Mouse (Mus musculus) midbrain, embryonic 12.5 days (tissue): ENCODE data around the gene Kcnb1. TPM values are rescaled to one million over a fixed set of nuclear protein-coding genes. Genes with fewer than 3 reads are reported as not detected.

Experiments used
- ATAC-seq: fragments of 200-750 bp; cut with Nextera tagmentation; 2 replicates; pipeline ENCODE4 v1.8.0; 2017; ENCODE audit warnings: low read depth, moderate TSS enrichment, moderate library complexity; ENCODE audit not compliant: low FRiP score
- H3K27ac ChIP-seq: fragments of 300-500 bp; sonication (generic); replicated peaks from 2 replicates; pipeline ENCODE4 v1.5.1; 2016; ENCODE audit warnings: mild to moderate bottlenecking
- H3K27me3 ChIP-seq: fragments of 300-500 bp; sonication (generic); 2 replicates; pipeline ENCODE4 v1.6.1; 2016; ENCODE audit warnings: mild to moderate bottlenecking
- H3K36me3 ChIP-seq: fragments of 300-500 bp; sonication (generic); 2 replicates; pipeline ENCODE4 v1.6.1; 2016
- H3K4me1 ChIP-seq: fragments of 300-500 bp; sonication (generic); 2 replicates; pipeline ENCODE4 v1.6.1; 2016
- H3K4me2 ChIP-seq: fragments of 300-500 bp; sonication (generic); replicated peaks from 2 replicates; pipeline ENCODE4 v1.6.1; 2016; ENCODE audit warnings: mild to moderate bottlenecking, moderate library complexity
- H3K4me3 ChIP-seq: fragments of 300-500 bp; sonication (generic); 2 replicates; pipeline ENCODE4 v1.5.1; 2016; ENCODE audit warnings: mild to moderate bottlenecking
- H3K9ac ChIP-seq: fragments of 300-500 bp; sonication (generic); replicated peaks from 2 replicates; pipeline ENCODE4 v1.6.1; 2016; ENCODE audit warnings: mild to moderate bottlenecking, moderate library complexity
- H3K9me3 ChIP-seq: fragments of 300-500 bp; sonication (generic); 2 replicates; pipeline ENCODE4 v1.6.1; 2016; ENCODE audit warnings: mild to moderate bottlenecking
- WGBS: fragments of 180-500 bp; shearing (Covaris S2); methylation state at CpG from one replicate; pipeline ENCODE4 v1.1.7; 2016; 5-methylcytosine and 5-hydroxymethylcytosine counted together
- polyA plus RNA-seq: library from polyadenylated mRNA; unstranded; fragments of >200 nt; fragmentation: Nextera tagmentation; extraction: Ambion mirVana; gene quantifications from 2 replicates; pipeline ENCODE4 v1.2.1, GENCODE M21; 2016

Kcnb1 gene
- polyA plus RNA-seq, 1 experiment from 2014 or later: 1.4 TPM

DNA sequence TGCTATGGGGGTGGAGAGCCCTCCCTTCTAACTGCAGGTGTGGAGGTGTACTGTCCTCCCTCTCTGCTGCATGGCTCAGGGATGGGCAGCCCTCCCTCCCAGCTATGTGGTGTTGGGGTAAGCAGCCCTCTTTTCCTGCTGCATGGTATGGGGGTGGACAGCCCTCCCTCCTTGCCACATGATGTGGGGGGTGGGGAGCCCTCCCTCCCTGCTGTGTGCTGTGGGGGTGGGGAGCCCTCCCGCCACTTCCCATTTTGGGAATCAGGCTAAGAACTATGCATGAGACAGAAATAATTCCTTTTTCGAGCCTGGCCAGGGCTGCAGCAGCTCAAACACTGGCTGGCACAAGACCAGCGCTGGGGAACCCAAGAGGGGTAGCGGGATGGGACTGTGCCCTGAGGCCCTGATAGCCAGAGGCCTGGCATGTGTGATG lies 34.4 kb downstream of the Kcnb1 start:
- no peak overlapping the region for H3K9ac ChIP-seq
- H3K27me3 ChIP-seq: no peaks in the 10 kb centered on the region
- H3K27ac ChIP-seq: no peak overlapping the region
- H3K4me1 ChIP-seq: peaks cover 12% of the 10 kb centered on the region
- ATAC-seq: no peak
- no peaks in the 10 kb centered on the region for H3K9me3 ChIP-seq
- no peaks in the 10 kb centered on the region for H3K36me3 ChIP-seq
- H3K4me3 ChIP-seq: no peak overlapping the region
- no peak overlapping the region for H3K4me2 ChIP-seq
- WGBS: 53% methylated on average over 4 of the region's 4 CpGs

DNA sequence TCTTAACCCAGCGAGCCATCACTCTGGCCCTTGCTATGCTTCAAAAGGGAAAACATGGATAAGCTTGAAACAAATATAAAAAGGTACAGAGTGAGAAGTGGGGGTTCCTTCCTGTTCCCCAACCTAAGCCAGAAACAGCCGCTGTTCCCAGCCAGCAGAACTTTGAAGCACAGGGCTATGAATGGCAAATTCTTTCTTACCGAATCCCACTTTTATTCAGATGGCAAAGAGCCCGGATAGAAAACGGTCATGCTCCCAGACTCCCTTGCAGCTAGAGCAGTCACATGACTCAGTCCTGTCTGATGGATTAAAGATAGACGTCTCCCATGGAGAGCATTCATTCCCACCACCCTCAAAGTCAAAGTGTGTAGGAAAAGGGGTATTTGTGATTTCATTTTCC lies 39.1 kb downstream of the Kcnb1 start:
- 95% methylated on average over 6 of the region's 6 CpGs for WGBS
- Histone ChIP-seq H3K4me2 (no peak overlapping the region), H3K4me3 (no peak overlapping the region), H3K27me3 (no peaks in the 10 kb centered on the region), H3K36me3 (no peaks in the 10 kb centered on the region), H3K27ac (no peak overlapping the region), H3K9me3 (no peaks in the 10 kb centered on the region), H3K4me1 (peaks cover 13% of the 10 kb centered on the region), H3K9ac (no peak overlapping the region)
- no peak for ATAC-seq

DNA sequence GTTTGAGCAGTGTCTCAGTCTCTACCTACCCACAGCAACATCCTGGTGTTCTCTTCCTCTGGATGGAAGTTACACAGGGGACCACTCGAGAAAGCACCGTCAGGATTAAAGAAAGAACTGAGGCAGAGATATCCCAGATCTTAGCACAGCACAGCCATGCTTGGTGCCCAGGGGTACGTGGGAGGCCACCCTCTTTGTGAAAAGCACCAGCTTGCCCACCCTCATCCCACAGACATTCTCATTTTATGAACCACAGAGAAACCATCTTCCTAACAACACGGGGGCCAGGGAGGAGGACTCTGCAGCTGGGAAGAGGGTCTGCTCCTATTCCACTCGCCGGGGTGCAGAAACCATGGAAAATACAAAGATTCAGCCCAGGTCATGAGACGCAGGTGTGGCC lies 39.8 kb downstream of the Kcnb1 start:
- WGBS: 96% methylated on average over 7 of the region's 7 CpGs
- ATAC-seq: no peak
- no peak overlapping the region for H3K4me2 ChIP-seq
- H3K4me3 ChIP-seq: no peak overlapping the region
- no peak overlapping the region for H3K27ac ChIP-seq
- no peak overlapping the region for H3K9ac ChIP-seq
- no peaks in the 10 kb centered on the region for H3K36me3 ChIP-seq
- no peaks in the 10 kb centered on the region for H3K27me3 ChIP-seq
- peaks cover 7% of the 10 kb centered on the region for H3K4me1 ChIP-seq
- H3K9me3 ChIP-seq: no peaks in the 10 kb centered on the region

DNA sequence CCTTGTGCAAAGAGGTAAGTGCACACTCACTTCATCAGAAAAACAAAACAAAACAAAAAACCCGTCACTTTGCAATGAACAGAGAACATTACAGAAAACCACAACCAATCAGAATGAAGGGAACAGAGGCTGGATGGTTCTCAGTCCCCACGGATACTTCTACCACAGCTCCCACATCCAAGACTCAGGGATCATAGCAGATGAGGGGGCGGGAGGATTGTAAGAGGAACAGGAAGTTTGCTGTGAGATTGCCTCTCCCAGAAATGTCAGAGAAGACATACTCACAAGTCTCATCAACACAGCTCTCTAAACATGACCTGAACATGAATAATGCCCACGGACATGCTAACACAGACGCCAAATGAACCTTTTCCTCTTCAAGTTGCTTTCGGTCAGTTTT lies 40.9 kb downstream of the Kcnb1 start:
- Histone ChIP-seq H3K27me3 (no peaks in the 10 kb centered on the region), H3K4me3 (no peak overlapping the region), H3K9ac (no peak overlapping the region), H3K4me1 (peaks cover 18% of the 10 kb centered on the region), H3K27ac (no peak overlapping the region), H3K36me3 (no peaks in the 10 kb centered on the region), H3K4me2 (no peak overlapping the region), H3K9me3 (no peaks in the 10 kb centered on the region)
- no peak for ATAC-seq
- WGBS: 95% methylated on average over 6 of the region's 6 CpGs

DNA sequence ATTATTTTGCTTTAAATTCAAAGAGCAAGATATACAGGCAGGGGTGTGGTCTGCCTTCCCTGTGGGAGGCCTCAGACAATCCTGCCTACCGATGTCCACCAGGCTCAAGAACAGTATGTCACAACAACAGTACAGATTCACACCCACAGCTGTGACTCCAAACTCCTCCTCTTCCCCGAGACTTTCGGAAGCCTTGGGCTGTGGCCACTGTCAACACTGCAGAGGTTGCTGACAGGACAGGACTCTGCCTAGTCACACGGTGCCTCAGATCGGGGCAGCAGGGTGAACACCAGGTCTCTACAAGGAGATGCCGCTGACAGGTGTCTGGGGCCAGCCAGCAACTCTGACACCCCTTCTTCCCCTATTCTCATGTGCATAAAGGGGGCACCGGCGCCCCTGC lies 42.2 kb downstream of the Kcnb1 start:
- Histone ChIP-seq H3K9ac (no peak overlapping the region), H3K9me3 (no peaks in the 10 kb centered on the region), H3K27me3 (no peaks in the 10 kb centered on the region), H3K4me3 (no peak overlapping the region), H3K4me2 (no peak overlapping the region), H3K36me3 (no peaks in the 10 kb centered on the region), H3K27ac (no peak overlapping the region), H3K4me1 (peaks cover 22% of the 10 kb centered on the region)
- WGBS: 91% methylated on average over 8 of the region's 8 CpGs
- no peak for ATAC-seq

DNA sequence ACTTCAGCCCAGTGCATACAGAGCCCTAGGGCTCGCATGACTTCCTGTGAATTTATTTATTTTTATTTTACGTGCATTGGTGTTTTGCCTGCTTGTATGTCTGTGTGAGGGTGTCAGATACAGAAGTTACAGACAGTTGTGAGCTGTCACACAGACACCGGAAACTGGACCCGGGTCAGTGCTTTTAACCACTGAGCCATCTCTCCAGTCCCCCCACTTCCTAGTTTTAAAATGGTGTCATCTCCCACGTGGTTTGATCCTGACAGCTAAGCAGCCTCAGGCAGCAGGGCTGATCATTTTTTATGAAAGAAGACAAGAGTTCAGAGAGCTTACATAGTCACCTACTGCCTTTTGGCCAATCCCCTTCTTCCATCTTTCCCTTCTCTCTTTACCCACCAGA lies 44.1 kb downstream of the Kcnb1 start:
- Histone ChIP-seq H3K27me3 (no peaks in the 10 kb centered on the region), H3K4me2 (no peak overlapping the region), H3K36me3 (no peaks in the 10 kb centered on the region), H3K4me1 (peaks cover 22% of the 10 kb centered on the region), H3K4me3 (no peak overlapping the region), H3K9me3 (no peaks in the 10 kb centered on the region), H3K27ac (no peak overlapping the region), H3K9ac (no peak overlapping the region)
- no peak for ATAC-seq
- 76% methylated on average over 5 of the region's 5 CpGs for WGBS

DNA sequence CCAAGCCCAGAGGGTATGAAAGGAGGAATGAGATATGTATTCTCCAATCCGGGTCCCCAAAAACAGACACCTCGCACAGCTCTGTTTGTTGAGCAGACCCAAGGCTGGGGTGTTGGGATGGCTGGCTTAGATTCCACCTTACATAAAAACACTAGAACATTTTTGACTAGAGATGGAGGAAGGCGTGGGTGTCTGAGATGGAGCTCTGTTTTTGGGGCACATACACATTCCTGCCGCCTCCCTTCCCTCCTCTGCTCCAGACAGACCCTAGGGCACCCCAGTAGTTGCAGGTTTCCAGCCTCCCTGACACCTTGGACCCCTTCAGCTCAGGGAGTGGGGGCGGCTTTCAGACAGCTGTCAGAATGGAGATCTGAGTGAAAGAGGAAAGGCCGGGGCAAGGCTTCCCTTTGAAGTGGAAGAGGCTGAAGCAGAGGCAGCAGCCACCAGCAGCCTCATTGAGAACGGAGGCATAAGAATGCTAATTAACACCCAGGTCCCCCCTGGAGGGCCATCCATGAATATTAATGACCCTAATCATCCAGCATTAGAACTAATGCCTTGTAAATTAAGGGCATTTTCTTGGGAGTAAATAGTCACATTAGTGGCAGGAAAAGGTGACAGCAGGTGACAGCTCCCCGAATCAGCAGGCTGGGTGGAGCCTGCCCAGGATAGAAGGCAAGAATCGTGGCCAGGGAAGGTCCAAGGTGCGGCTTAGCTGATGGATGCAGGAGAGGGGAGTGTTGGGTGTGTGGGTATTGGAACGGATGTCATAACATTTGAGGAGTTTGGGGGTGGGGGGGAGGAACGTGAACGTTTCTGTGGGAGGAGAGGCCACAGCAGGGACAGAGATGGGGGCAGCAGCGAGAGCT lies 45.3 kb downstream of the Kcnb1 start:
- Histone ChIP-seq H3K27ac (peak overlapping the region; percentile 49; the same call in 1 of the 2 replicates), H3K27me3 (no peaks in the 10 kb centered on the region), H3K4me3 (no peak overlapping the region), H3K4me2 (0 out of 2 replicates have a peak overlapping the region, but pooled peaks have one; percentile 9), H3K36me3 (no peaks in the 10 kb centered on the region), H3K4me1 (peaks cover 22% of the 10 kb centered on the region), H3K9ac (no peak overlapping the region), H3K9me3 (no peaks in the 10 kb centered on the region)
- ATAC-seq: no peak
- 11% methylated on average over 14 of the region's 14 CpGs for WGBS

DNA sequence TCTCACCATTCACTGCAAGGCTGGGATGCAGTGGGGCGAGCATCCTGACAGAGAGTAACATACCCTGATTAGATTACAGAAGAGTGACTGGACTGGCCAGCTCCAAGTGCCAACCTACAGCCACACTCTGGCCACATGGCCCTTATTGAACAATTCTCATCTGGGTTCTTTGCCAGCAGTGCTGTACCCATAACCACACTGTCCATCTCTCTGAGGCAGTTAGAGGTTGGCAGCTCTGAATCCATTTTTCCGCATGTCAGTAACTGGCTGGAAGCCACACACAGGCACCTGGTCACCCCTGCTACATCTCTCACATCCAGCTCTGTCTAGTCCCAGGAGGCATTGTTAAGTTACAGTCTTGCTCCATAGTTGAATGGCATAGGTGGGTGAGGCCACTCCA lies 46.0 kb downstream of the Kcnb1 start:
- Histone ChIP-seq H3K4me1 (peaks cover 22% of the 10 kb centered on the region), H3K36me3 (no peaks in the 10 kb centered on the region), H3K27ac (no peak overlapping the region), H3K27me3 (no peaks in the 10 kb centered on the region), H3K4me2 (no peak overlapping the region), H3K9ac (no peak overlapping the region), H3K9me3 (no peaks in the 10 kb centered on the region), H3K4me3 (no peak overlapping the region)
- ATAC-seq: no peak
- WGBS: 82% methylated on average over 2 of the region's 2 CpGs

DNA sequence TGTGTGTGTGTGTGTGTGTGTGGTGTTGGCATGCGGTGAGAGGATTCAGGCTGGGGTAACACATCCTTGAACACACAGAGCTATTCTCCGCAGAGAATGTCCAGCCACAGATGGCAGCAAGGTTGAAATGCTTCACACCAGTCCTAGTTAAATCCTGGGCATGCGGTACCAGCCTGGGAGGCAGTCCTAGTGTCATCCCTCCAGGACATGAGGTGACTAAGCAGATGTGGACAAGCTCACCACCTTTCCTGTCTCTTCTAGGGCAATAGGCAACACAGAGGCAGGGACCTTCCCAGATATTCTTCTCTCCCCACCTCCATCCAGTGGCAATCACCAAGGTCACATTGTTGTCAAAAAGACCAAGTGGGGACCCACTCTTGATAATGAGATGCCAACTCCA lies 47.7 kb downstream of the Kcnb1 start:
- H3K4me2 ChIP-seq: no peak overlapping the region
- no peak overlapping the region for H3K4me3 ChIP-seq
- no peaks in the 10 kb centered on the region for H3K9me3 ChIP-seq
- H3K27me3 ChIP-seq: no peaks in the 10 kb centered on the region
- ATAC-seq: no peak
- no peaks in the 10 kb centered on the region for H3K36me3 ChIP-seq
- no peak overlapping the region for H3K27ac ChIP-seq
- no peak overlapping the region for H3K9ac ChIP-seq
- peaks cover 22% of the 10 kb centered on the region for H3K4me1 ChIP-seq
- WGBS: 95% methylated on average over 2 of the region's 3 CpGs

DNA sequence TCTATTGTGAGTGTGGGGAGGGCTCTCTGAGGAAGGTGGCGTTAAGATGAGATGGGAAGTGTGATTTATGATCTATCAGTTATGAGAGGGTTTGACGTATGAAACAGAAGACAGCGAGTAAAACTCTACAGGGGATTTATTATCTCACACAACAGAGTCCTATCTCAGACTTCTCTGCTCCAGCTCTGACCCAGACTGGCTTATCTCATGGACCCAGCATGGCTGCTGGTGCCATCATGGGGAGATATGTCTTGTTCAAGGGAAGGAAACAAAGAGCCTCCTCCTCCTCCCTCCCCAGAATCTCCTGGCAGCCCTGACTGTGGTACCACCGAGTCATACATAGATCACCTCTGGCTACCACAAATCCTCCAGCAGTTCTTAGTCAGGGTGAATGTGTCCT lies 48.1 kb downstream of the Kcnb1 start:
- 80% methylated on average over 4 of the region's 4 CpGs for WGBS
- Histone ChIP-seq H3K36me3 (no peaks in the 10 kb centered on the region), H3K9me3 (no peaks in the 10 kb centered on the region), H3K4me1 (peaks cover 27% of the 10 kb centered on the region), H3K9ac (no peak overlapping the region), H3K27me3 (no peaks in the 10 kb centered on the region), H3K4me2 (no peak overlapping the region), H3K4me3 (no peak overlapping the region), H3K27ac (no peak overlapping the region)
- ATAC-seq: no peak

DNA sequence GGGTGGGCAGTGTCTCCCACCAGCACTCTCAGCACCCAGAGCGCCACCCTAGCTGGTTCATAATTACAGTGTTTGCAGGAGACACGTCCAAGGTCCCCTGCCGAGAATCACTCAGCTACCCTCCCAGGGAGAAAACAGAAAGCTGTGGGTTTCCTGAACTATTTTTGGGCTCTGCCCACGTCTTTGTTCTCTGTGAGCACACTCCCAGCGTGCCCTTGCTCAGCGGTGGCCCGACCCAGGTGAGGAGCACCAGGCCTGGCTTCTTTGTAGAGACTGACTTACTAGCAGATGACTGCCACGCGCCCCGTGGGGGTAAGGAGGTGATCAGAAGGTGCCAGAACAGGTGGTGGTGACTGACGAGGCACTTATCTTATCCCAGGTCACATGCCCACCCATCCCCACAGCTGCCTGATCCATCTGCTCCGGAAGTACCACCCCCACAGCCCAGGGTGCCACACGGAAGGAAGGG lies 50.1 kb downstream of the Kcnb1 start:
- Histone ChIP-seq H3K36me3 (no peaks in the 10 kb centered on the region), H3K4me3 (no peak overlapping the region), H3K4me1 (peaks cover 20% of the 10 kb centered on the region), H3K27me3 (no peaks in the 10 kb centered on the region), H3K9ac (no peak overlapping the region), H3K9me3 (no peaks in the 10 kb centered on the region), H3K27ac (no peak overlapping the region), H3K4me2 (no peak overlapping the region)
- no peak for ATAC-seq
- WGBS: 69% methylated on average over 13 of the region's 13 CpGs

DNA sequence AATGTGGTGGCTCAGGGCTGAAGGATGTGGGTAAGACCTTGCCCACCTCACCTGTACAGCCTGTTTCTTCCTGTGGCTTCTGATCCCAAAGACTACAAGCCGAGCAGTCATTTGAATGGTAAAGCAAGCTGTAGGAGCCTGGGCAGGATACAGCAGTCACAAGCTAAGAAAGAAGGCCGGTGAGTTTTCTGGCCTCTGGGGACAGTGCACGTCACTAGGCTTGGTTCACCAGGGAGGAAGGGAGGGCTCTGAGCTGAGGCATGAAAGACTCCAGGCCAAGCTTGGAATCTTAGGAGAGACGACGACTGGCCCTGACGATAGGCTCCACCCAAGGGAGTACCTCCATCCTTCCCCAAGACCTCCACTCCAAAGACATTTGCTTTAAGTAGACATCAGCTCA lies 51.3 kb downstream of the Kcnb1 start:
- no peak overlapping the region for H3K9ac ChIP-seq
- H3K4me1 ChIP-seq: peaks cover 8% of the 10 kb centered on the region
- H3K27me3 ChIP-seq: no peaks in the 10 kb centered on the region
- no peak for ATAC-seq
- no peaks in the 10 kb centered on the region for H3K36me3 ChIP-seq
- no peak overlapping the region for H3K27ac ChIP-seq
- H3K9me3 ChIP-seq: no peaks in the 10 kb centered on the region
- 76% methylated on average over 6 of the region's 6 CpGs for WGBS
- H3K4me3 ChIP-seq: no peak overlapping the region
- no peak overlapping the region for H3K4me2 ChIP-seq
